Mouse (Mus musculus) right cerebral cortex, postnatal 10 days (tissue): ENCODE results near the gene Mapk7.
A peak's percentile ranks its signal among the peaks of the same experiment; 100 is the strongest.

Experiments
- DNase-seq, 2 experiments: peaks; one replicate each; pipeline ENCODE4 v3.0.0; 2021; ENCODE audit warnings: low spot score in 2 of 2

Mapk7 gene

DNA sequence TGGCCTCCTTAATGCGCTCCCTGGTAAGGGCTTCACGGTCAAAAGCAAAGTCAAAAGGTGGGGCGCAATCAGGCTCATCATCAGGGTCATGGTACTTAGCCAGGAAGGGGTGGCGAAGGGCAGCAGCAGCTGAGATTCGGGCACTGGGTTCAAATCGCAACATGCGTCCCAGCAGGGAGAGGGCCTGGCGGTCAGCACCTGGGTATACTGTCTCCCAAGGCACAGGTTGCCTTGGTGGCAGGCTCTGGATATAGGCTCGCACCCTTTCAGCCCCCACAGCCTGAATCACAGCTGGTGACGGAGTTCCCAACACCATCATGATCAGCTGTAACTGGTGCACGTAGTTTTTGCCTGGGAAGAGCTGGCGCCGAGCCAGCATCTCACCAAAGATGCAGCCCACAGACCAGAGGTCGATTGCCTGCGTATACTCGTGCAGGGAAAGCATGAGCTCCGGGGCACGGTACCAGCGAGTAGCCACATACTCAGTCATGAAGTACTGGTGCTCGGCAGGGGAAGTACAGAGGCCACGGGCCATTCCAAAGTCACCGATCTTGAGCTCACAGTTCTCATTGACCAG, 3.2 kb downstream of the Mapk7 start:
- no peak for DNase-seq

DNA sequence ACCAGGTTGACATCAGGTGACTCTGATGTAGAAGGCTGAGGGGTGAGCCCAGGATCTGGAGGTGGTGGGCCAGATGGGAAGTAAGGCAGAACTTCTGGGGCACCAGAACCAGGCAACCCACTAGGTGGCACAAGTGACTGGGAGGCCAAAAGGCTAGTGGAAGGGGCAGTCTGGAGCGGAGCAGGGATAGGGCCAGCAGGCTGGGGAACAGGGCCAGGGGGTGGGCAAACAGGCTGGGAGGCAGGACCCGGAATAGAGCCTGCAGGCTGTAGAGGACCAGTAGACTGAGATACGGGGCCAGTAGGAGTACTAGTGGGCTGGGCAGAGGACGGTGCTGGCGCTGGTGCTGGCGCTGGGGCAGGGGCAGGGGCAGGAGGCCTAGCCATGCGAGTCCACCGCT, 4.3 kb downstream of the Mapk7 start:
- no peak for DNase-seq

DNA sequence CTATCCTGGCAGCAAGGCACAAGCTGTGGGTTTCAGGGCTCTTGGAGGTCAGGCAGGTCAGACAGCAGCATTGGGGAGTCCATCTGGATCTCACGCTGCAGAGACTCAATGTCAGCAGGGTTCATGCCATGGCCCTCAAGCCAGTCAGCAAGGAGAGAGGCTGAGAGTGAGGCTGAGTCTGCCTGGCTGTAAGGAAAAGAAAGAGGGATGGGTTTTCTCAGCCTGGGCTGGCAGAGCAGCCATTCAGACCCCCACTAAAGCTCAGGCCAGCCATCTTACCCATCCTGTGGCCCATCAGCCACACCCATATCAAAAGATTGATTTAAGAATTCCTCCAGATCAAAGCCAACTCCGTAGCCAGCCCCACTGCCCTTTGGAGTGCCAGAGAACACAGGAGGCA, 5.1 kb downstream of the Mapk7 start:
- DNase-seq, result no peak

DNA sequence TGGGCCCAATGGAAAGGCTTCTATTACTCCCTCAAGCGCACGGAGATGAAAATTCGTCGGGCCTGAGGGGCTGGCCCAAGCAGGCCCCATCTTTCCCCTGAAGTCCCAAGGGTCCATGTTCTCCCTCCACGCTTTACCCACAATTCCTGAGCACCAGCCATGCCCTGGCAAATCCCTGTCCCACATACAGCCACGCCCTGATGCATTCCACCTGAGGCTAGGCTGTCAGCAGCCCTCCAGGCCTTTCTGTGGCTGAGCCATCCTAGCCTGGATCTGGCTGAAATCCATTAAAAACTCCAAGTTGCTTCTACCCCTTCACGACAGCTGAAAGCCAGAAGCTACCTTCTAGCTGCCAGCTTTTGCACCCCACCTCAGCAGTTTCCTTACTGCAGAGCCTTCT, 6.3 kb downstream of the Mapk7 start:
- no peak for DNase-seq

DNA sequence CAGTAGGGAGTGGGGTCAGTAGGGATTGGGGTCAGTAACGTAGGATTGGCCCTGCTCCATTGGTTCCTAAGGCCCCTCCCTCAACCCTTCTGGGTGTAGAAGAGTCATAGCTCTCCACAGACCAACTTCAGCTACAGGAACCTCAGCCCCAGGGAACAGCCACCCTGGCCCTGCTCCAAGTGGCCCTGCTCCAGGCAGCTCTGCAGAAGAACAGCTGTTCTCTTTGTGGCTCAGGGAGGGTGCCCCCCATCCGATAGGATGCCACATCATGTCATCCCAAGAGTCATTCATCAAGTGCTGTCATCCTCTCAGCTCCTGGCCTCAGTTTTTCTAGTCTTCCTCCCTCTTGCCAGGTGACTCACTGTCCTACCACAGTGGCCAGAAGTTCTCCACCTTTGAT, 6.8 kb downstream of the Mapk7 start:
- DNase-seq, result peak; percentile 72 to 75

DNA sequence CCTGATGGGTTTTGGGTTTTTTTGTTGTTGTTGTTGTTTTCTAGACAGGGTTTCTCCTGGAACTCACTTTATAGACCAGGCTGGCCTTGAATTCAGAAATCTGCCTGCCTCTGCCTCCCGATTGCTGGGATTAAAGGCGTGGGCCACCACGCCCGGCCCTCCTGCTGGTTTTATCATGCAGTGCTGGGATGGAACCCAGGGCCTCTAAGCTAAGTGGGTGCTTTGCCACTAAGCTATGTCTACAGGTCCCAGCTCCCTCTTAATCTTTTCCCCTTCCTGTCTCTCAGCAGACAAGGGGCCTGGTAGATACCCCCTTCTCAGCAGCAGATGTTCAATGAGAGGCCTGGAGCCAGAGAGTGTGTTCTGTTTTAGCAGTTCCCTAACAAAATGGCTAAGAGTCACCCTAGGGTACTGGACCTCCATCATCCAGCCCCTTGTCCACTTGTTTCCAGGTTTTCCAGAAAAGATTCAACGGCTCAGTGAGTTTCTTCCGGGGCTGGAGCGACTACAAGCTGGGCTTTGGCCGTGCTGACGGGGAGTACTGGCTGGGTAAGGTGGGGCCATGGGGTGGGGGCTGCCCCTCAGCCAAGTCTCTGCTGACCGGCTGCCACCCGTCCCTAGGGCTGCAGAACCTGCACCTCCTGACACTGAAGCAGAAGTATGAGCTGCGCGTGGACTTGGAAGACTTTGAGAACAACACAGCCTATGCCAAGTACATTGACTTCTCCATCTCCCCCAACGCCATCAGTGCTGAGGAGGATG, 7.6 kb downstream of the Mapk7 start:
- no peak for DNase-seq

DNA sequence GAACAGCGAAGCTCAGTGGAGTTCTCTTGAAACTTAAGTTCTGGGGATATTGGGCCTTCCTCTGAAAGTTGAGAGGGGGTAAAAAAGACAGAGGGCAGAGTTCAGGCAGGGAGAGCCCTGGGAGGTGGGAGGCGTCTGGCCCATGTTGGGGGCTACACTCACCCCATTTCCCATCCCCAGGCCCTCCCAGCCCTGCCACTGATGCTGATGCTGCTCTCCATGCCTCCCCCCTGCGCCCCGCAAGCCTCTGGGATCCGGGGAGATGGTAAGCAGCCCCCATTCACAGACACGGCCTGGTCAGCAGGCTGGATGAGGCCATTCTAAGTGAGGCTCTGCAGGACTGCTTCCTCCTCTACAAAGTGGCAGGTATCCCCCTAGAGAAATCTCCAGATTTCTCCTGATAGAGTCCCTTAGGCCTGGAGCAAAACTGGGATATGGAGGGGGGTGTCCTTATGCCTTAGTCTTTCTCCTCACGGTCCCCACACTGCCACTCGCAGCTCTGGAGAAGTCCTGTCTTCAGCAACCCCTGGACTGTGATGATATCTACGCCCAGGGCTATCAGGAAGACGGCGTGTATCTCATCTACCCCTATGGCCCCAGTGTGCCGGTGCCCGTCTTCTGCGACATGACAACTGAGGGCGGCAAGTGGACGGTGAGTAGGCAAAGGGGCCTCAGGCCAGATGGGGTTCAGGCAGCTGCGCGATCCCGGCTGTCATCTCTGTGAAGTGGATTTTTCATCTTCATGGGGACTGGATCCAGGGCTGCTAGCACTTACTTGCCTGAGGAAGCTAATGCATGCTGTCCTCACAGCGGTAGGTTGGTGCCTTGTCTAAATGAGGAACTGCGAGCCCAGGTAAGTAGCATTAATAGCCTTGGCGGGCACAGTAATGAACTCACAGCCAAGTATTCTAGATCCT, 8.4 kb downstream of the Mapk7 start:
- no peak for DNase-seq

DNA sequence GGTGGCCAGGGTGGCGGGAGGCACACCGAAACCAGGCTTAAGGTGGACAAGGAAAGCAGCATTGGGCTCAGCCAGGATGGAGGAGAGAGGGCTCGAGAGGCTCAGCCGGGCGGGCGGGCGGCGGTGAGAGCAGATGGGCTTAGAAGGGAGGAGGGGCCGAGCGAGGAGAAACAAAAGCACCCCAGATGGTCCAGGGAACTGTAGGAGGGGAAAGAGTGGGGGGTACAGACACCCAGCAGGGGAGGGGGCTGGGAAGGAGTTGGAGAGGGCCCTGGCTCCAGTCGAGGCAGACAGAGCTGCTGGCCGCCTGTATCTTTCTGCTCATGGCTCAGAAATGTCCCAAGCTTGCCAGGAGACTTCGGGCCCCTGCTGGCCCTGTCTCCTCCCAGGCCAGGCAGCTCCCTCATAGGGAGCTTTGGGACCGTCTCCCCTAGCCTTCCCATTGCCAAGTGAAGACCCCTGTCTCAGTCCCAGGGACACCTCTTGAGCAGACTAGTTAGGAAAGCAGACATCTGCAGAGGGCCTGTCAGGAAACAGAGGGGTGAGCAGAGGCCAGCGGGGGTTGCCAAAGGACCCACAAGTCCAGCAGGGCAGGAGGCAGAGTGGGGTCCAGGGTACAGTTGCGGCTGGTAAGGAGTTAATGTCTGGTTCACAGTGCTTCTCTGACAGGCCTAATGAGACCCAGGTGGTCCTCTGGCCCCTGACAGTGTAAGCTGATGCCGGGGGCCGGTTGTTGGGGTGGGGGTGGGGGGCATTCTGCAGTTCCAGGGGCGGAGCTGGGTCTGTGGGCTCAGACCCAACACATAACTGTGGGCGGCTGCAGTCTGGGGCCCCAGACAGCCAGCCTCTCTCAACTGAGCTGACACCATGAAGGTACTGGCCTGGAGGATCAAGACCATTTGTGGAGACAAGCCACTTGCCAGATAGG, 9.3 kb downstream of the Mapk7 start, which contains the start of gene Mfap4:
Gene Mfap4, plus strand, starts transcription at position 819 of the 928 bp plus-strand sequence.
- DNase-seq, result peak; percentile 84 to 88

DNA sequence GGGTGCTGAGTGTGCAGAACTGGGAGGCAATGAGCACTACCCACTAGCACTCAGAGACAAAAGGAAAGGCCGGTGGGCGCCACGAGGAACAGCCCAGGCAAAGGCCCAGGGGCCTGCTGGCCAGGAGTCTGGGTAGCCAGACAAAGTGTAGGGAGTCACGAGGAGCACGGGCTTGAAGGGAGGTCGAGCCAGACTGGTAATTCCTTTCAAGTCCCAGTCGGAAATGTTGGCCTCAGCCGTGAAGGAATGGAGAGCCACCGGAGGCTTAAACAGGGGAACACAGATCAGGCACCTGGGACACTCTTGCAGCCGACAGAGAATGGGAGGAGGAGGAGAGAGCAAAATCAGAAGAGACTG, 10.0 kb downstream of the Mapk7 start:
- peak in 1 of 2 experiments; percentile 35 for DNase-seq

DNA sequence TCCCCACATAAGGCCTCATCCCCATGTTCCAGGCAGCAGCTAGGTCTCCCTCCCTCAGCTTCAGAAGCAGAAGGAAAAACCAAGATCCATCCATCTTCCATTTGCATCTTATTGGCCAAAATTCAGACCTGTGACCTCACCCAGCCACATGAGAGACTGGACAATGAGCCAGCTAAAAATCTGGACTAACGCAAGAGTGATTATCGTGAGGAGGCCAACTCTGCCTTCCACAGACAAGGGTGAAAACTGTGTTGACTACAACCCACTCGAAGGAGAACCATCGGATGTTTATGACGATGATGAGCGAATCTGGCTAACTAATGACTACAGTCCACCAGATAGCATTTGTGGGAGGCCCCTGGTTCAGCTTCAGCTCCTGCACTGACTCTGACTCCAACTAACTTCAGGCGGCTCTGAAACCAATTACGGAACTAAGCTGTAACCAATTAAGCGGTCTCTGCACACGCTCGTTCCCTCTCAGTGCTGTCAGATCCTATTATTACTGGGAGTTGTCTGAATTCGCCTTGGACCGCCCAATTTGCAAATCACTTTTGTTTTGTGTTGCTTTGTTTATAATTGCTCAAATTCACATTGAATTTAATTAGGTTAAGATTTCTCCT, 10.9 kb downstream of the Mapk7 start:
- DNase-seq, result peak in 1 of 2 experiments; percentile 30

DNA sequence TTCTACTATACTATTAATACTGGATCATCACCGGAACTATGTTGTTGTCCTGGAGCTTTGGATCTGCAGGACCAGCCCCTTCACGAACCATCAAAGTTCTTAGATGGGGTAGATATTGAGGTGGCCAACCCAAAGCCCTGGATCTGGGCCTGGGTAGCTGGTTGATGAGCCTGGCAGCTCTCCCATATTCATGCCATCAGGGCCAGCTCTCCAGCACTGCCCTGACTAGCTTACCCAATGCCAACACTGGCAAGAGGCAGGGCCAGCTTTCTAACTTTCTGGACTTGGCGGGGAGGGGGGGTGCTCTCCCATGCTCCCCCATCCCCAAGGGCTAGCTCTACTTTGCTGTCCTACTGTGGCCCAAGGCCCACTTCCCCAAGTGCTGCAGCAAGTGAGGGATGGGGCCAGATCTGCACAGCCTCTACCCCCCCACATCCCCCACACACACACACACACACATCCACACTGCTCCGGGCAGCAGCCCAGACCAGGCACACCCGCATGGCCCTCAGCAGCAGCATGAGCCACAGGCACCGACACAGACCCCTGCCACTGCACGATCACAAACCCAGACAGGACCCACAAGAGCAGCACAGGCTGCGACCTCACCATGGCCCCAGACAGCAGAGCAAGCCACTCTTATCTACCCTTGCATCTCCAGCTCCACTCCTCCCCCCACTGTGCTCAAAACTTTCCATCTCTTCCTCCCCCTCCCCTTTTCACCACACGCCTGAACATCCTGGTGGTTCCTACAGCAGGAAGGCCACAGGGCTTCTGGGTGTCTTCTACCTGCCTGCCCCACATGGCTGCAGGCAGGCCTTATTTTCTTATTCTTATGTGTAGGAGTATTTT, 12.7 kb downstream of the Mapk7 start:
- peak in 1 of 2 experiments; percentile 45 for DNase-seq

DNA sequence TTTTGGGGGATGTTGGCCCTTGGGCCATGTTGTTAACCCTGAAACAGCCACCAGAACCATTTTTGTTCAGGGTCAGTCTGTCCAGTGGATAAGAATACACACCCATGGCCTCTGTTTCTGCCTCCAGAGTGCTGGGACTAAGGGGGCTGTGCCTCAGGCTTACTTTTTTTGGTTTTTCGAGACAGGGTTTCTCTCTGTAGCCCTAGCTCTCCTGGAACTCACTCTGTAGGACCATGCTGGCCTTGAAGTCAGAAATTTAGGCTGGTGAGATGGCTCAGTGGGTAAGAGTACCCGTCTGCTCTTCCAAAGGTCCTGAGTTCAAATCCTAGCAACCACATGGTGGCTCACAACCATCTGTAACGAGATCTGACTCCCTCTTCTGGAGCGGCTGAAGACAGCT, 15.4 kb downstream of the Mapk7 start:
- no peak for DNase-seq

DNA sequence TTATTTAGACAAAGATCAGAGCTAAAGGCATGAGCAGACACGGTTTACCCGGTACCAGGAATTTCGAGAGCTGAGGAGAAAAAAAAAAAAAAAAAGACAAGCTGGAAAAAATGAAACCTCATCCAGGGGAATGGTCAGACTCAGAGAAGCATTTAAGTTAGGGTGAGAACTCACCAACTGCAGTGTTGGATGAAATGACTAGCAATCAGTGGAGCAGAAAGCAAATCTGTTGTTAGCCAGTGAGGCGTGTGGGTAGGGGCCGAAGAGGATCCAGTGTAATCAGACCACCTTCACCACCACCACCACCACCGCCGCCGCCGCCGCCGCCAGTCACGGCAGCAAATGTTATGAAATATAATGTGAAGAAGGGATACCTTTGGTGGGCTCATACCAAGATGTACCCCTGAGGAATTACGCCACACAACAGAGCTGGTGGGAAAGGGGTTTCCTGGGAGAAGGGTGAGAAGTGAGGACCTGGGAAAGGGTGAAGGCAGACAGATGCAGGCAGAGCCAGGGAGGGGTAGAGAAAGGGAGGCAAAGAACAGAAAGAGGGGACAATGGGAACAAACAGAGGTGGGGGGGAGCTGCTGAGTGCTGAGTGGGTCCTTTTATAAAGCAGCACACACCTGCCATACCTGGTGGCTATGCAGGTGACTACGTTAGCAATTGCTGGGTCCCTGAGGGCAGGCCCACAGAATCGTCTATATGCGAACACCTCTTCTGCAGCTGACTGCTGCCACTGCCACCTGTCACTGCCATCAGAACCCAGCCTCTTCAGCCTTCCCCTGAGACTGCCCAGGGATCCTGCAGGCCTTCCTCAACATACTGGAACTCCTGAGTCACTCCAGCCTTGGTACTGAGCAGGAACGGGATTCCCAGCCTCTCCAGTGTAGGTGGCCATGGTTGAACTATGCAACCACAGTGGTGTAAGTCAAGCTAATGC, 16.4 kb downstream of the Mapk7 start:
- peak in 1 of 2 experiments; percentile 25 for DNase-seq

DNA sequence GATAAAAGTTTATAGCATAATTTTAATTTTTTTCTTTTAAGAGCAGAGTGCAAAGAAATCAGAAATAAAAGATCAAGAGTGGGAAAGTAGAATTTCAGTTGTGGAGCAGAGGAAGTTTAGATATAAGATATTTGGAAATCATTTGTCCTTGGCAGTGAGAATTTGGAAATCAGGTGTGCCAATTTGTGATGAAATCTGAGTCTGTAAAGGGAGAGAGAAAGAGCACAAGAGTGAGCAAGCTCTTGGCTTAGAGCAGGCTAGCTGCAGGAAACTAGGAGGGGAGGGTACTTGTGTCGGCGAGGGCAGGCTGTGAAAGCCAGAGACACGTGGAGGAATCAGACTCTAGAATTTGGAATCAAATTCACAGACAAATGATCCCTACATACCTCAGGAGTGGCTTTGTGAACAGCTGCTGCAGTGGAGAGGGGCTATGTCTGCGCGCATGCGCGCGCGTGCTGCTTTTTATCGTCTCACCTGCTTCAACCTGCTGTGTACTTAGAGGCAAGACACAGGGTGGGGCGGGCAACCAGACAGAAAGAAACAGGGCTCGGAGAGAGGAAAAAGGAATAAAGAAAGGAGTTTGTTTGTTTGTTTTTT, 17.3 kb downstream of the Mapk7 start:
- DNase-seq, result peak; percentile 49 to 50

DNA sequence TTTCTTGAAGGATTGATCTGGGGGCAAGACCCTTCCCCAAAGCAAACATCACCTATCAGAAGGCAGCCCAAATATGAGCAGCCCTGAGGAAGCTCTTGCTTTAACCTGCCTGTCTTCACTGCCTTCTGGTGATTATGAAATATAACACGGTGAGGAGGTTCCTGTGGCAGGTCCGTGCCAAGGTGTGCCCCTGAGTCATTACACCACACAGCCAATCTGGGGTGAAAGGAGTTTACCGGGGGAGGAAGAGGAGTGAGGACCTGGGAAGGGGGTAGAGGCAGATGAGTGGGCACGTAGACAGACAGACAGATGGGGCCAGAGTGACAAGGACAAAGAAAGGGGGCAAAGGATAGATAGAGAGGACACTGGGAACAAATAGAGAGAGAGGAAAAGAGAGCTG, 20.6 kb downstream of the Mapk7 start:
- DNase-seq, result no peak

DNA sequence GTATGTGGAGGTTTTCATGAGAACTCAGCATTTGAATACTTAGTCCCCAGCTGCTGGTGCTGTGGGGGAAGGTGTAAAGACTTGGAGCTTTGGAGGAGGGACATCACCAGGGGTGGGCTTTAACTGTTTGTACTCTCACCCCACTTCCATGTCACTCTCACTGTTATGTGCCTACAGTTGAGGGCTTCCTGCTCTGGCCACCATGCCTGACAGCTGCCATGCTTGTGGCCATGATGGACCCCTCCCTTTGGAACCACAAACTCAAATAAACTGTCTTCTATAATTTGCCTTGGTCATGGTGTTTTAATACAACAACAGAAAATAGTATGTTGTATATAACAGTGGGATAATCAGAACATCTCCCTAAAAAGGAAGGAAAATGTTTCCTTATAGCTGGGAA, 23.3 kb downstream of the Mapk7 start:
- DNase-seq, result no peak

DNA sequence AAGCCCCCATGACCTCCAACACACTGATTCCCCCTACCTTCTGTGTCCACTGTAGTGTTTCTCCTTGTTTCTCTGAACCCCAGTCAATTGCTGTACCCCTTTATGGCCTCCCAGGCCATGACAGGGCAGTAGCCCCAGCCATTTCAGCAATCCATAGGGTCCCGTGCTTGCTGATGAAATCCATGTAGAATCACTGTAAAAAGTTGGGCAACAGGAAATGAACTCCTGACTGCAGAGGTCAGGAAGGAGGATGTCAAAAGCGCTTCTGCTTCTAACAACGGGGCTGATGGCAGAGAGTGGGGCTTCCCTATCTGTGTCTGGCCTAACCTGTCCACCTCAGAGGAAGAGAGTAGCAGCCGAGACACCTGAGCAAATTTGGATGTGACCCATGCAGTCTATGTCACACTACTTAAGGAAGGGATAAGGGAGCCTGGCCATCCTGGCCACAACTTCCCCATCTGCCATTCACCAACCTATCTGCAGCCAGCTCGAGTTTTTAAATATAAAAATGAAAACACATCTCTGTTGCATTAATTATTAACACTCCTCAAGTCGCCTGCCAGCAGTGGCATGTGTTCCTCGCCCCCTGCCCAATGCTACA, 24.8 kb downstream of the Mapk7 start:
- no peak for DNase-seq

DNA sequence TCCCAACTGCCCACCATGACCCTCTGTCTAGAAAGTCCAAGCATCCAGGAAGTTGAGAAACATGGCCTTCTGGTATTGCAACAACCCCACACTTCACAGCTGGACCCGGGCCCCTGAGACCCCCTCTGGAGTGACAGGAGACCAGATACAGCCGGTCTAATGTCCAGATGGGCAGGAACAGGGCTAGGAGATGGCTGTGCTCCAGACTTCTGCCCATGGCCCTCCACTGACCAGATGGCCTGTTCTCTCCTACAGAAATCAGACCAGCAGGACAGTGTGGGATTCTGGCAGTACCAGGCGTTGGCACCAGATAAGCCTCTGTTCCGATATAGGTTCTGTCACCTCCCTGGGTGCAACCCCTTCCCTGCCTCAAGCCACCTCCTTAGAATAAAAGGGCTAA, 25.7 kb downstream of the Mapk7 start:
- DNase-seq, result no peak
